Mouse (Mus musculus) monocyte, adult 2 months (primary cell): ENCODE measurements around the gene Anapc2.

Source experiments
- DNase-seq, 2 experiments: peaks; one replicate each; pipeline ENCODE4 v3.0.0; 2022; ENCODE audit warnings: low spot score in 2 of 2, low read depth in 1 of 2

Anapc2 gene

GRCm38 (mm10) chr2:25267241-25267640, 5.0 kb upstream of the Anapc2 start:
- DNase-seq = no peak

GRCm38 (mm10) chr2:25267746-25268309, 4.5 kb upstream of the Anapc2 start:
- DNase-seq = no peak

GRCm38 (mm10) chr2:25272515-25272914, 237 bp downstream of the Anapc2 start:
- DNase-seq = no peak

- DNase-seq = no peak
Measured at GRCm38 (mm10) chr2:25273010-25273409, 732 bp downstream of the Anapc2 start.

GRCm38 (mm10) chr2:25278928-25279882, 6.9 kb downstream of the Anapc2 start:
- peak; percentile 65 to 75 for DNase-seq

DNA sequence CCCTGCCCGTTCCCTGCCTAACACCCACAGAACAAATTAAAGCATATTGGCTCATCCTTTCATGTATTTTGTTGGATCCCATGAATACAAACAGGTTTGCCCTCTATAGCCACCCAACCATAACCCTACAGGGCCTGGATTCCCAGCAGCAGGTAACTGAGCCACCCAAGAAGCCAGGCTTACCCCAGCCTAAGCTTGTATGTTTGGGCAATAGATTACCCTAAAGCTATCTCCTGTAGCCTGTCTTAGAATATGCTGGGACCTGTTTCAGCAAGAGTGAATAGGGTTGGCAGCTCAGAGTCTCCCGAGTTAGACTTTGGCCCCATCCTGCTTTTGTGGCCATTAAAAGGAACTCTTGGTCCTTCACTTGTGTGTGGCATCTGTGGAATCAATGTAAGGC, 13.3 kb downstream of the Anapc2 start:
- no peak for DNase-seq

DNA sequence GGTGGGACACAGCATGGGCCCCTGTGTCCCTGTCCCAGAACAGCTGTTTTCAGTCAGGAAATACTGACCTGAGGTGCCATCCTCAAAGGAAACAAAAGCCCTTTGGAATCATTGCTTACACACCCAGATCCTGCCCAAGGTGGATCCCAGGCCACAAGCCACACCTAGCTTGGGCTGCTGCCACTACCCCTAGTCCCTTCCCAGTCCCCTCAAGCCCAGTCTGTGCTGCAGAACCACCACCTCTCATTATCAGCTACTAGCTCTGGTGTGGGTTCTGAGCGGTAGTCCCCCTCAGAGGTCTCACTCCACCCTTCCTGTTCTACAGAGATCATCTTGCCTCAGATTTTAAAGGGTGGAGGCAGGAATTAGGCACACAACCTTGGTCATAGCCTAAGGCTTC, 14.0 kb downstream of the Anapc2 start:
- DNase-seq = no peak

GRCm38 (mm10) chr2:25286837-25287636, 14.8 kb downstream of the Anapc2 start:
- no peak for DNase-seq

DNA sequence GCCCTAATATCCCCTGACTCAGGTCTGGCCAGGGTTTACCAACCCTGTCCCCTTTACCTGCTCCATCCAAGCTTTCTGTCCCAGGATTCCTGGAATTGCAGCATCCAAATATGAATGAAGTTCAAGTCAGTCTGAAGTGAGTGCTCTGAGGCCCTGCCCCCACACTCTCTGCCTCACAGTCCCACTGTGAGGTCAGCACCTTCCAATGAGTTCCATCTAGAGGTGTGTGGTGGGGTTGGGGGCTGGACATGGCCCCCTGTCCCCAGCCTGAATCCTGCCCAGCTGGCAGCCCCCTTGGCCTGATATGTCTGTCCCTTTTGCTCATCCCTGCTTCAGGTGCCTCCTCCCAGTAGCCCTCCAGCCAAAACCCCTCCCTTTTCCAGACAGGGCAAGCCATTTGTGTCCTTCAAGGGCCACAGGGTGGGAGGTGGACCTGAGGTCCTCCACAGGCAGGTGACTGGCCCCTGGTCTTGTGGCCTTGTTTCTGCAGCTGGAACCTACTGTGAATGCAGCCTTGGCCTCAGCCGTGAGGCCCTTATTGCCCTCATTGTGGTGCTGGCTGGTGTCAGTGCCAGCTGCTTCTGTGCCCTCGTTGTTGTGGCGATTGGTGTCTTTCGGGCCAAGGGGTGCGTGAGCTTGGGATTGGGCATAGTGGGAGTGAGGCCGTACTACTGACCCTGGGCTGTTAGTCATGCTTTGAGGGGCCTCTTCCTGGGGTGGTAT, 15.8 kb downstream of the Anapc2 start, which contains the start of gene Tmem210:
Gene Tmem210 (plus strand): TSS at position 219 of the 723 bp plus-strand sequence.
- DNase-seq = no peak

DNA sequence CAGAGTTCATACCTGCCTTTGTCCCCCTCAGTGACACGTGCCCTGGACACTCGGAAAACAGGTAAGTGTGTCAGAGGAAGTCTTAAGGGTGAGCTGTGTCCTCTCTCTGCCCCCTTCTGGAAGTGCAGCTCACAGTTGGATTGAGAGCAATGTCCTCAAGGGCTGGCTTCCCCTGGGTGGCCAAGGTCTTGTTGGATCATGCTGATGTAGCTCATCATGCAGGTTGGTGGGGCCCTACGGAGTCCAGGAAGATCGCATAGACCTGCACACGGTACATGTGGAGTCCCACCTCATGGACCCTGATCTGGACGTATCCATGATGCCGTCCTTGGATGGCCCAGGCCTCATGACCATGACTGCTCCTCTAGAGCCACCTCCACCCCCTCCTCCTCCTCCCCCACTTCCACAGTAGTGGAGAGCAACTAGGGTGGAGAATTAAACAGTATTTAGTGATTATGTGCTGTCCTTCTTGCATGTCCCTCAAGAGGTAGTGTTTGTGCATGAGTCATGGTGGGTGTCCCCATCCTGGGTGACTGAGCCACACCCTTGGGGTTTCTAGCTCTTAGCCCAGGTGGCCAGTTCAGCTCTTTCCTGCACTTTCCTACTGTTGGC, 16.6 kb downstream of the Anapc2 start:
- DNase-seq = no peak

DNA sequence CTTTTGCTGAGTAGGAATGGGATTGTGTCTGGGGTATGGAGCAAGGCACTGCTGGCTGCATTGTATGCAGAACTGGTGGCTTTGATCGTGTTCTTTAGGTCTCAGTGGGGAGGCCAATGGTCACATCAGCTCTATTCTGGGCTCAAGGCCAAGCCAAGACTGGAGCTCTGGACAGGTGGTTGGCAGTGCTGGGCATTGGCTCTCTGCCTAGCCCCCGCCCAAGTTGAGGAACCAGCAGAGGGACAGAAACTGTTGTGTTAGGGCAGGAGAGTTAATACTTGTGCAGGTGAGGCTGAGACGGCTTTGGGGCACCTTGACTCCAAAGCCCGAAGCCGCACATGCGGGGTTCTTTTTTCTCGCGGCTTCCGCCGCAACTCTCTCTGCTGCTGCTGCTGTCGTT, 17.4 kb downstream of the Anapc2 start, which contains the start of gene Lrrc26:
Gene Lrrc26 (plus strand): TSS at position 265 of the 400 bp plus-strand sequence.
- no peak for DNase-seq

GRCm38 (mm10) chr2:25290101-25290815, 18.0 kb downstream of the Anapc2 start:
- no peak for DNase-seq

- DNase-seq = no peak
Measured at GRCm38 (mm10) chr2:25290816-25291130, 18.5 kb downstream of the Anapc2 start.

- no peak for DNase-seq
Measured at GRCm38 (mm10) chr2:25291184-25292053, 19.1 kb downstream of the Anapc2 start.

- DNase-seq = no peak
Measured at GRCm38 (mm10) chr2:25292054-25292544, 19.8 kb downstream of the Anapc2 start.

GRCm38 (mm10) chr2:25292856-25293255, 20.6 kb downstream of the Anapc2 start:
- peak in 1 of 2 experiments; percentile 57 for DNase-seq

DNA sequence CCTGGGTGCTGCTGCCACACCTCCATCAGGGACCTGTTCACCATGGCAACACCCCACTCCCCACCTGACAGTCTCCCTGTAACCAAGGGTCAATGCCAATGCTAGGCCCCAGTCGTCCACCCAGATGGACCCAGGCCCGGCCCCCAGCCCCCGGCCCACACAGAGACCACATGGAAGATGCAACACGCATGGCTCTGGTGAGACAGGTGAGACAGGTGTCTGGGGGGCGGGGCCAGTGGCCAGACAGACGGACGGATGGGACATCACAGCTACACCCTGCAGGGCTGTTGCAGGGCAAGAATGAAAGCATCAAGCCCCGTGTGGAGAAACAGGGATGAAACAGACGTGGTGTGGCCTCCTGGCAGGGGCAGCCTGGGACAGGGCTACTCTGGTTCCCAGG, 21.4 kb downstream of the Anapc2 start:
- no peak for DNase-seq

DNA sequence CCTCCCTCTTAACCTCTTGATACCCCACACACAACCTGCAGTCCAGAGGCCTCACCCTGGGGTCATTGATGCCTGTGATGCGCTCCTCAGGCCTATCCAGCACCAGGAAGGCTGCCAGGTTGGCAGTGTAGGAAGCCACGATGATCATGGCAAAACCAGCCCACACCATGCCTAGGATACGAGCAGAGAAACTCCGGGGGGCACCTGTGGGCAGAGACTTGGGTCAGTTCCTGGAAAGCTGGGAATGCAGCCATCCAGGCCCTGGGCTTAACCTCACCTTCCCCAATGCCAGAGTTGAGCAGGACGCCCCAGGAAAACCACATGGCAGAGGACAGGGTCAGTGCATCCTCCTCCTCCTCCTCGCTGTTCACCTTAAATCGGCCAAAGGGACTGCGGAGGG, 24.8 kb downstream of the Anapc2 start:
- DNase-seq = no peak

DNA sequence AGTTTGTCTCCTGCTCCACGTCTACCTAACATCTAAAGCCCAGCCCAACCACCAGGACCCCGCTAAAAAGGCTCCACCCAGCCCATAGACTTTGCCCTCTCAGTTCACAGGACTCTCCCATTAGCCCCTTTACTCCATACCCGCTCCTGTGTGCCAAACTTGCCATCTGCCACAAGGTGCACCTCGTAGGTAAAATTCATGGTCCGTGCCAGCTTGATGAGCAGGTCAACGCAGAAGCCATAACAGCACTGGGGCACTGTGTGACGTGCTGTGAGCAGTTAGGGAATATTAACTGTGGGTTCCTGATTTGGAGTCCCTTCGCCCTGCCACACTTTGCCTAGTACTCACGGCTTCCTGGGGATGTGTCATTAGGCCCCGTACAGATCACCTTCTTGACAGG, 25.8 kb downstream of the Anapc2 start:
- no peak for DNase-seq
